Mouse (Mus musculus) spleen, adult 18-20 months (tissue): ENCODE data around the gene Hist1h4i.
A peak's percentile ranks its signal among the peaks of the same experiment; 100 is the strongest.

Experiments
- DNase-seq, 2 experiments: peaks; one replicate each; pipeline ENCODE4 v3.0.0; 2022; ENCODE audit warnings: mixed read lengths in 2 of 2

The Hist1h4i gene

GRCm38 (mm10) chr13:22036149-22036956, 4.8 kb downstream of the Hist1h4i start:
- no peak for DNase-seq

GRCm38 (mm10) chr13:22035267-22036148, 5.7 kb downstream of the Hist1h4i start, which contains the start of the genes Hist1h2ah and Hist1h2bk:
Gene Hist1h2ah (minus strand): TSS chr13:22035568.
Gene Hist1h2bk (plus strand): TSS chr13:22035870.
- DNase-seq: peak; percentile 53 to 63

- no peak for DNase-seq
Observed at GRCm38 (mm10) chr13:22034443-22035266, 6.5 kb downstream of the Hist1h4i start.

- DNase-seq: no peak
Observed at GRCm38 (mm10) chr13:22033741-22034442, 7.3 kb downstream of the Hist1h4i start.

GRCm38 (mm10) chr13:22030493-22030892, 10.7 kb downstream of the Hist1h4i start:
- DNase-seq: no peak

GRCm38 (mm10) chr13:22029928-22030327, 11.2 kb downstream of the Hist1h4i start:
- DNase-seq: no peak

GRCm38 (mm10) chr13:22028673-22029460, 12.3 kb downstream of the Hist1h4i start:
- peak; percentile 82 to 94 for DNase-seq

GRCm38 (mm10) chr13:22026058-22027031, 14.8 kb downstream of the Hist1h4i start:
- peak; percentile 67 to 80 for DNase-seq

- DNase-seq: peak; percentile 51 to 67
Observed at GRCm38 (mm10) chr13:22022241-22022640, 18.9 kb downstream of the Hist1h4i start.

GRCm38 (mm10) chr13:22021581-22021980, 19.6 kb downstream of the Hist1h4i start:
- no peak for DNase-seq

GRCm38 (mm10) chr13:22020901-22021339, 20.2 kb downstream of the Hist1h4i start:
- DNase-seq: peak in 1 of 2 experiments; percentile 57

GRCm38 (mm10) chr13:22019934-22020835, 21.0 kb downstream of the Hist1h4i start:
- DNase-seq: no peak

GRCm38 (mm10) chr13:22015479-22016450, 25.4 kb downstream of the Hist1h4i start:
- peak; percentile 59 to 78 for DNase-seq

GRCm38 (mm10) chr13:22014411-22014845, 26.7 kb downstream of the Hist1h4i start:
- no peak for DNase-seq

GRCm38 (mm10) chr13:22013716-22014115, 27.4 kb downstream of the Hist1h4i start:
- no peak for DNase-seq

GRCm38 (mm10) chr13:22009642-22010041, 31.5 kb downstream of the Hist1h4i start, which contains the start of gene Prss16:
Gene Prss16 (minus strand): TSS chr13:22009742.
- no peak for DNase-seq

- no peak for DNase-seq
Observed at GRCm38 (mm10) chr13:22008707-22009106, 32.5 kb downstream of the Hist1h4i start.
